Mouse (Mus musculus): Measurements from ENCODE around the gene Emc10.

GRCm38 (mm10) chr7:44441180-44441579 lies 55.1 kb downstream of the Emc10 start:
- TF ChIP-seq GATA1 (IDR thresholded peaks at IDR 0.05; ENCODE audit: low read length), result no peak
- no peak for TF ChIP-seq TAL1 (IDR thresholded peaks at IDR 0.05; ENCODE audit: low read length)

All from erythroblast, embryonic 14.5 days (primary cell).